Mouse (Mus musculus): ENCODE data around the gene Cpeb1.

DNA sequence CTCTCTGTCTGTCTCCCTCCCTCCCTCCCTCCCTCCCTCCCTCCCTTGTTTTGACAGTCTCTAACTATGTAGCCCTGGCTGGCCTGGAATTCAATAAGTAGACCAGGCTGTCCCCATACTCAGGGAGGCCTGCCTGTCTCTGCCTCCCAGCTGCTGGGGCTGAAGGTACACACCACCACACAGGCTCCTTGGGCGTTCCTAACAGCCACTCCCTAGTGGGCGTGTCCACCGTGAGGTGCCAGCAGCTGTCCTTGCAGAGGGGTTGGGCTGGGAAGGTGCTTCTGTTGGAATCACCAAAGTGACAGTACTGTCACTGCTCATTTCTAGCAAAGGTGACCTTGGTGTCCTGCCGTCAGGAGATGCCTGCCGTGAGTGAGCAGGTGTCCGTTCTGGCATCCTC, 128.4 kb downstream of the Cpeb1 start:
- TF ChIP-seq GATA1 (IDR thresholded peaks at IDR 0.05; ENCODE audit: borderline replicate concordance, low read length) = no peak
- TF ChIP-seq FLI1 (IDR thresholded peaks at IDR 0.05; ENCODE audit: low read length) = no peak

All from megakaryocyte, embryonic 14.5 days (primary cell).